Mouse (Mus musculus): ENCODE data around the gene Atp8a2. TPM values are rescaled to one million over a fixed set of nuclear protein-coding genes. Genes with fewer than 3 reads are reported as not detected.

The Atp8a2 gene
- polyA plus RNA-seq, 1 experiment from 2014 or later: 7.4 TPM

GRCm38 (mm10) chr14:59866001-59866400 is 331.0 kb downstream of the Atp8a2 start:
- no peak overlapping the region for H3K4me3 ChIP-seq (ENCODE audit: low read depth, low read length)
- DNase-seq (ENCODE audit: low spot score, missing footprints) (peak; percentile 23), ATAC-seq (ENCODE audit: low FRiP score) (no peak)
- H3K4me1 ChIP-seq (ENCODE audit: control insufficient read depth, insufficient read depth, low read length): no peaks in the 10 kb centered on the region
- no peak overlapping the region for H3K27ac ChIP-seq (ENCODE audit: low read depth, low read length)
- no peaks in the 10 kb centered on the region for H3K9me3 ChIP-seq (ENCODE audit: control insufficient read depth, low read length)
- no peak overlapping the region for H3K4me2 ChIP-seq
- H3K27me3 ChIP-seq (ENCODE audit: control insufficient read depth, insufficient read depth, low read length): no peaks in the 10 kb centered on the region
- H3K36me3 ChIP-seq (ENCODE audit: control insufficient read depth, insufficient read depth, low read length): no peaks in the 10 kb centered on the region
- H3K9ac ChIP-seq (ENCODE audit: low read length): no peak overlapping the region
- WGBS: 84% methylated on average over 5 of the region's 5 CpGs

- DNase-seq (ENCODE audit: low spot score, missing footprints): peak; percentile 80
- WGBS: 77% methylated on average over 4 of the region's 4 CpGs
- no peaks in the 10 kb centered on the region for H3K36me3 ChIP-seq (ENCODE audit: control insufficient read depth, insufficient read depth, low read length)
Observed at GRCm38 (mm10) chr14:59862351-59862750, 334.6 kb downstream of the Atp8a2 start.

GRCm38 (mm10) chr14:59859830-59860229 is 337.1 kb downstream of the Atp8a2 start:
- no peak overlapping the region for H3K9ac ChIP-seq (ENCODE audit: low read length)
- no peaks in the 10 kb centered on the region for H3K9me3 ChIP-seq (ENCODE audit: control insufficient read depth, low read length)
- no peak for ATAC-seq (ENCODE audit: low FRiP score)
- no peak overlapping the region for H3K4me3 ChIP-seq (ENCODE audit: low read depth, low read length)
- no peaks in the 10 kb centered on the region for H3K27me3 ChIP-seq (ENCODE audit: control insufficient read depth, insufficient read depth, low read length)
- WGBS: 86% methylated on average over 11 of the region's 11 CpGs
- H3K36me3 ChIP-seq (ENCODE audit: control insufficient read depth, insufficient read depth, low read length): no peaks in the 10 kb centered on the region
- H3K4me1 ChIP-seq (ENCODE audit: control insufficient read depth, insufficient read depth, low read length): no peaks in the 10 kb centered on the region
- DNase-seq (ENCODE audit: low spot score, missing footprints): no peak
- no peak overlapping the region for H3K27ac ChIP-seq (ENCODE audit: low read depth, low read length)
- no peak overlapping the region for H3K4me2 ChIP-seq

More at GRCm38 (mm10) chr14:59862351-59862750, 334.6 kb downstream of the Atp8a2 start:
- no peak overlapping the region for H3K9ac ChIP-seq (ENCODE audit: low read length)
- H3K4me3 ChIP-seq (ENCODE audit: low read depth, low read length): no peak overlapping the region
- no peaks in the 10 kb centered on the region for H3K9me3 ChIP-seq (ENCODE audit: control insufficient read depth, low read length)
- H3K27ac ChIP-seq (ENCODE audit: low read depth, low read length): no peak overlapping the region
- H3K4me2 ChIP-seq: no peak overlapping the region
- no peaks in the 10 kb centered on the region for H3K4me1 ChIP-seq (ENCODE audit: control insufficient read depth, insufficient read depth, low read length)
- ATAC-seq (ENCODE audit: low FRiP score): no peak
- no peaks in the 10 kb centered on the region for H3K27me3 ChIP-seq (ENCODE audit: control insufficient read depth, insufficient read depth, low read length)

GRCm38 (mm10) chr14:59858501-59859225 is 338.3 kb downstream of the Atp8a2 start:
- no peak overlapping the region for H3K9ac ChIP-seq (ENCODE audit: low read length)
- 97% methylated on average over 6 of the region's 6 CpGs for WGBS
- H3K27ac ChIP-seq (ENCODE audit: low read depth, low read length): no peak overlapping the region
- H3K27me3 ChIP-seq (ENCODE audit: control insufficient read depth, insufficient read depth, low read length): no peaks in the 10 kb centered on the region
- no peaks in the 10 kb centered on the region for H3K9me3 ChIP-seq (ENCODE audit: control insufficient read depth, low read length)
- H3K36me3 ChIP-seq (ENCODE audit: control insufficient read depth, insufficient read depth, low read length): no peaks in the 10 kb centered on the region
- no peak for ATAC-seq (ENCODE audit: low FRiP score)
- no peak overlapping the region for H3K4me3 ChIP-seq (ENCODE audit: low read depth, low read length)
- DNase-seq (ENCODE audit: low spot score, missing footprints): peak; percentile 72
- H3K4me2 ChIP-seq: no peak overlapping the region
- no peaks in the 10 kb centered on the region for H3K4me1 ChIP-seq (ENCODE audit: control insufficient read depth, insufficient read depth, low read length)

- ATAC-seq (ENCODE audit: low FRiP score) (no peak), DNase-seq (ENCODE audit: low spot score, missing footprints) (peak; percentile 84)
- Histone ChIP-seq H3K4me2 (no peak overlapping the region), H3K4me3 (ENCODE audit: low read depth, low read length) (no peak overlapping the region), H3K9ac (ENCODE audit: low read length) (no peak overlapping the region), H3K27me3 (ENCODE audit: control insufficient read depth, insufficient read depth, low read length) (no peaks in the 10 kb centered on the region), H3K4me1 (ENCODE audit: control insufficient read depth, insufficient read depth, low read length) (no peaks in the 10 kb centered on the region), H3K9me3 (ENCODE audit: control insufficient read depth, low read length) (no peaks in the 10 kb centered on the region), H3K36me3 (ENCODE audit: control insufficient read depth, insufficient read depth, low read length) (no peaks in the 10 kb centered on the region), H3K27ac (ENCODE audit: low read depth, low read length) (no peak overlapping the region)
- 59% methylated on average over 9 of the region's 9 CpGs for WGBS
Observed at GRCm38 (mm10) chr14:59853139-59853538, 343.8 kb downstream of the Atp8a2 start.

- Histone ChIP-seq H3K27ac (ENCODE audit: low read depth, low read length) (no peak overlapping the region), H3K4me3 (ENCODE audit: low read depth, low read length) (no peak overlapping the region), H3K27me3 (ENCODE audit: control insufficient read depth, insufficient read depth, low read length) (no peaks in the 10 kb centered on the region)
Observed at GRCm38 (mm10) chr14:59846609-59847375, 350.2 kb downstream of the Atp8a2 start.

GRCm38 (mm10) chr14:59843264-59843942 is 353.6 kb downstream of the Atp8a2 start:
- H3K27me3 ChIP-seq (ENCODE audit: control insufficient read depth, insufficient read depth, low read length): no peaks in the 10 kb centered on the region
- no peak overlapping the region for H3K27ac ChIP-seq (ENCODE audit: low read depth, low read length)
- no peak overlapping the region for H3K9ac ChIP-seq (ENCODE audit: low read length)
- DNase-seq (ENCODE audit: low spot score, missing footprints) (no peak), ATAC-seq (ENCODE audit: low FRiP score) (no peak)
- H3K4me2 ChIP-seq: no peak overlapping the region
- H3K36me3 ChIP-seq (ENCODE audit: control insufficient read depth, insufficient read depth, low read length): no peaks in the 10 kb centered on the region
- H3K4me1 ChIP-seq (ENCODE audit: control insufficient read depth, insufficient read depth, low read length): no peaks in the 10 kb centered on the region; the same call in 1 of the 2 replicates
- no peaks in the 10 kb centered on the region for H3K9me3 ChIP-seq (ENCODE audit: control insufficient read depth, low read length)
- H3K4me3 ChIP-seq (ENCODE audit: low read depth, low read length): no peak overlapping the region
- 87% methylated on average over 6 of the region's 6 CpGs for WGBS

More at GRCm38 (mm10) chr14:59846609-59847375, 350.2 kb downstream of the Atp8a2 start:
- no peak for ATAC-seq (ENCODE audit: low FRiP score)
- no peaks in the 10 kb centered on the region for H3K36me3 ChIP-seq (ENCODE audit: control insufficient read depth, insufficient read depth, low read length)
- peak; percentile 83 for DNase-seq (ENCODE audit: low spot score, missing footprints)
- no peak overlapping the region for H3K4me2 ChIP-seq
- H3K9ac ChIP-seq (ENCODE audit: low read length): no peak overlapping the region
- whole genome bisulfite sequencing: 33% methylated on average over 14 of the region's 14 CpGs
- no peaks in the 10 kb centered on the region for H3K9me3 ChIP-seq (ENCODE audit: control insufficient read depth, low read length)
- no peaks in the 10 kb centered on the region; the same call in 1 of the 2 replicates for H3K4me1 ChIP-seq (ENCODE audit: control insufficient read depth, insufficient read depth, low read length)

- H3K4me1 ChIP-seq (ENCODE audit: control insufficient read depth, insufficient read depth, low read length): no peaks in the 10 kb centered on the region
- no peaks in the 10 kb centered on the region for H3K36me3 ChIP-seq (ENCODE audit: control insufficient read depth, insufficient read depth, low read length)
- 87% methylated on average over 14 of the region's 14 CpGs for WGBS
- ATAC-seq (ENCODE audit: low FRiP score) (no peak), DNase-seq (ENCODE audit: low spot score, missing footprints) (no peak)
- no peaks in the 10 kb centered on the region for H3K9me3 ChIP-seq (ENCODE audit: control insufficient read depth, low read length)
- no peaks in the 10 kb centered on the region for H3K27me3 ChIP-seq (ENCODE audit: control insufficient read depth, insufficient read depth, low read length)
- no peak overlapping the region for H3K9ac ChIP-seq (ENCODE audit: low read length)
- H3K27ac ChIP-seq (ENCODE audit: low read depth, low read length): no peak overlapping the region
- H3K4me3 ChIP-seq (ENCODE audit: low read depth, low read length): no peak overlapping the region
- no peak overlapping the region for H3K4me2 ChIP-seq
Observed at GRCm38 (mm10) chr14:59839951-59840720, 356.8 kb downstream of the Atp8a2 start.

All from midbrain, embryonic 11.5 days (tissue).